Mouse (Mus musculus) cerebellum, adult 9-10 months (tissue): ENCODE data around the gene Krt32.

Experiments used
- DNase-seq: peaks from one replicate; pipeline ENCODE4 v3.0.0; 2022

Gene Krt32

GRCm38 (mm10) chr11:100050451-100050850 is 37.6 kb downstream of the Krt32 start, which contains the start of gene Krt31:
Gene Krt31 (minus strand): TSS chr11:100050551.
- no peak for DNase-seq

- no peak for DNase-seq
Measured at GRCm38 (mm10) chr11:100047193-100047592, 40.8 kb downstream of the Krt32 start.

- DNase-seq = no peak
Measured at GRCm38 (mm10) chr11:100046303-100046866, 41.6 kb downstream of the Krt32 start.

- DNase-seq = no peak
Measured at GRCm38 (mm10) chr11:100041454-100041853, 46.6 kb downstream of the Krt32 start, which contains the start of gene Krt34. Gene Krt34 (minus strand): TSS chr11:100041554.
